Mouse (Mus musculus) bone marrow, adult 2 months (tissue): ENCODE results near the gene Wdr18.

Experiments used
- CTCF ChIP-seq: fragments of 200-500 bp; IDR thresholded peaks from 2 replicates; pipeline ENCODE4 v1.5.1; 2011; ENCODE audit warnings: low read length, control low read depth; ENCODE audit not compliant: control insufficient read depth, insufficient read depth
- POLR2A ChIP-seq: fragments of 200-500 bp; IDR thresholded peaks from 2 replicates; pipeline ENCODE4 v1.6.1; 2011; ENCODE audit warnings: low read depth, mild to moderate bottlenecking, control low read depth, low read length, borderline replicate concordance; ENCODE audit not compliant: control insufficient read depth

DNA sequence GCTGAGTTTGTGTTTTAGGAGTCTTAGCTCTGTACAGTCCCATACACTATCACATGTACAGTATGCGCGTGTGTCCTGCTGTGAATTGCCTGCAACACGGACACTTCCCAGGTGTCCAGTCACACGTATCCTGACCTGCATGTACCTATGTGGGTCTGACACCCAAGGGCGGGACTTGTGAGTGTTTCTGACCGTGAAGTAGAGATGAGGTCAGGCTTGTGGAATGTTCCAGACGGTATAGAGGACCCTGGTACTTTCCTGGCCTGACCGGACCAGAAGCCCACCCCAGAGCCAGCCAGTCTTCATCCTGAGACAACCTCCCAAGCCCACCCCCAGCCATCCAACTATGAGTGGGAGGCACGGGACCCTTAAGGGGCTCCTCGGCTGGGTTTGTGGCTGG lies 55.6 kb downstream of the Wdr18 start:
- TF ChIP-seq CTCF (no peak), POLR2A (no peak)
